ENCODE assay signal across 19 mouse cellular contexts in the genomic region with DNA sequence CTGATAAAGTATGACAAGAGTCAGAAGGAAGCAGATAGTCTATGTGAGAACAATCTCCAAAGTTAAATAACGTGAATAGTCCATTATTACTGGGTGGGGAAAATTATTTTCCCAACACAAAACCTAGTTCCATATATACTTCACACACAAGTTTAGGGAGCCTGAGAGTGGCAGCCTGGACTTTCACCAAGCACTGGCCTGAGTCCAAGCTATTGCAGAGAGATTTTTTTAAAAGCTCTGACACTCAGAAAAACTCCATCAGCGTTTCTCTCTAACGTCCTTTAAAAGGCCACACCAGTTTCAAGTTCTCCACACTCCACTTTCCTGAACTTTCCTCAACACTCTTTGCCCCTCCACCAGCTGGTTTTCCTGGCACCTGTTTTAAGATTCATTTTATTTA. TPM values are rescaled to one million over a fixed set of nuclear protein-coding genes. Genes with fewer than 3 reads are reported as not detected.
DNase-seq lines count a peak whose midpoint lies in the region; ATAC-seq and TF ChIP-seq lines count a peak whose summit lies in the region.
"Had no signal": no experiment of that assay in that cellular context is flagged by ENCODE, and none has a peak within 500 bp of the region (broad histone marks: within the 10 kb centered on the region; RNA-seq: fewer than 3 reads in every experiment).

No protein-coding gene starts in this region.

- peaks cover 28% of the 10 kb centered on the region for H3K36me3 ChIP-seq in heart, embryonic 16.5 days (ENCODE audit: control insufficient read depth, insufficient read depth)
- peaks cover 78% of the 10 kb centered on the region for H3K36me3 ChIP-seq in heart, embryonic 12.5 days
- H3K36me3 ChIP-seq in liver, adult 2 months (ENCODE audit: control insufficient read depth, insufficient read depth, low read length), result peaks cover 17% of the 10 kb centered on the region
- H3K36me3 ChIP-seq in liver, postnatal 0 days (replicated peaks; ENCODE audit: insufficient read depth, low read length), result peaks cover 39% of the 10 kb centered on the region
- H3K36me3 ChIP-seq in midbrain, embryonic 11.5 days (ENCODE audit: control insufficient read depth, insufficient read depth, low read length), result peaks cover 21% of the 10 kb centered on the region

- H3K4me1 ChIP-seq in heart, embryonic 16.5 days (ENCODE audit: control insufficient read depth, insufficient read depth, low read length), result no peaks in the 10 kb centered on the region
- H3K4me1 ChIP-seq in heart, embryonic 12.5 days (replicated peaks), result no peaks in the 10 kb centered on the region
- peaks cover 2% of the 10 kb centered on the region for H3K4me1 ChIP-seq in liver, adult 2 months (ENCODE audit: control insufficient read depth, insufficient read depth, low read length)
- H3K4me1 ChIP-seq in liver, postnatal 0 days (ENCODE audit: insufficient read depth), result no peaks in the 10 kb centered on the region
- H3K4me1 ChIP-seq in midbrain, embryonic 11.5 days (ENCODE audit: control insufficient read depth, insufficient read depth, low read length), result no peaks in the 10 kb centered on the region
- H3K4me1 ChIP-seq: forebrain, embryonic 12.5 days; hindbrain, embryonic 13.5 days; limb, embryonic 13.5 days; liver, embryonic 15.5 days; midbrain, embryonic 15.5 days had no signal

- no peak overlapping the region for H3K9ac ChIP-seq in heart, embryonic 16.5 days (ENCODE audit: low read length)
- no peak overlapping the region for H3K9ac ChIP-seq in heart, embryonic 12.5 days
- H3K9ac ChIP-seq in liver, adult 2 months (ENCODE audit: low read depth, low read length), result no peak overlapping the region
- no peak overlapping the region for H3K9ac ChIP-seq in liver, postnatal 0 days (replicated peaks)
- no peak overlapping the region for H3K9ac ChIP-seq in midbrain, embryonic 11.5 days (ENCODE audit: low read length)
- H3K9ac ChIP-seq: forebrain, embryonic 12.5 days; hindbrain, embryonic 13.5 days; limb, embryonic 13.5 days; liver, embryonic 15.5 days; midbrain, embryonic 15.5 days had no signal

- H3K4me2 ChIP-seq in heart, embryonic 16.5 days (ENCODE audit: low read depth, low read length), result no peak overlapping the region
- no peak overlapping the region for H3K4me2 ChIP-seq in heart, embryonic 12.5 days
- no peak overlapping the region for H3K4me2 ChIP-seq in liver, postnatal 0 days (ENCODE audit: low read depth, low read length)
- H3K4me2 ChIP-seq in midbrain, embryonic 11.5 days, result no peak overlapping the region
- H3K4me2 ChIP-seq: forebrain, embryonic 12.5 days; heart, embryonic 11.5 days; hindbrain, embryonic 13.5 days; limb, embryonic 13.5 days; liver, embryonic 15.5 days; midbrain, embryonic 15.5 days had no signal

- no peak for ATAC-seq in heart, embryonic 16.5 days (replicated peaks; ENCODE audit: extremely low read depth, insufficient read depth, low FRiP score)
- no peak for ATAC-seq in heart, embryonic 12.5 days (ENCODE audit: insufficient number of reproducible peaks, low FRiP score)
- no peak for ATAC-seq in liver, postnatal 0 days
- no peak for ATAC-seq in midbrain, embryonic 11.5 days (ENCODE audit: low FRiP score)
- ATAC-seq: intestine, embryonic 16.5 days; midbrain, embryonic 15.5 days had no signal

- TF ChIP-seq CTCF in liver, adult 2 months (IDR thresholded peaks at IDR 0.05; ENCODE audit: low read depth, low read length), result no peak
- TF ChIP-seq CTCF in liver, postnatal 0 days (IDR thresholded peaks at IDR 0.05; ENCODE audit: low read depth), result no peak

- peak; percentile 18 for DNase-seq in liver, adult 2 months (ENCODE audit: extremely low read depth, low read depth, low spot score)
- no peak for DNase-seq in liver, postnatal 0 days
- peak; percentile 54 for DNase-seq in adipocyte (ENCODE audit: low spot score)
- DNase-seq in kidney, adult 8-10 months, result peak; percentile 37 to 54
- DNase-seq in testis, postnatal 14 days (ENCODE audit: low spot score), result no peak
- no peak for DNase-seq in midbrain, embryonic 11.5 days (ENCODE audit: low spot score, missing footprints)
- DNase-seq: cerebellum, postnatal 36 days; gastrocnemius, postnatal 36 days; layer of hippocampus, adult 9-11 months; thymus, adult 18-20 months had no signal

- TF ChIP-seq EP300 in liver, postnatal 0 days (IDR thresholded peaks at IDR 0.05; ENCODE audit: low read depth), result no peak

- no peak for TF ChIP-seq POLR2A in liver, adult 2 months (IDR thresholded peaks at IDR 0.05; ENCODE audit: extremely low read depth, insufficient read depth, low read length)

- no peaks in the 10 kb centered on the region for H3K27me3 ChIP-seq in heart, embryonic 16.5 days (ENCODE audit: control insufficient read depth, insufficient read depth, low read length)
- H3K27me3 ChIP-seq in heart, embryonic 12.5 days (replicated peaks), result no peaks in the 10 kb centered on the region
- H3K27me3 ChIP-seq in liver, adult 2 months (ENCODE audit: control insufficient read depth, insufficient read depth, low read length), result no peaks in the 10 kb centered on the region
- H3K27me3 ChIP-seq in liver, postnatal 0 days (ENCODE audit: insufficient read depth, low read length), result no peaks in the 10 kb centered on the region
- no peaks in the 10 kb centered on the region for H3K27me3 ChIP-seq in midbrain, embryonic 11.5 days (ENCODE audit: control insufficient read depth, insufficient read depth, low read length)
- H3K27me3 ChIP-seq: forebrain, embryonic 12.5 days; hindbrain, embryonic 13.5 days; limb, embryonic 13.5 days; liver, embryonic 15.5 days; midbrain, embryonic 15.5 days had no signal

- 49% methylated on average over 3 of the region's 3 CpGs for WGBS in heart, embryonic 16.5 days
- WGBS in heart, embryonic 12.5 days, result 84% methylated on average over 3 of the region's 3 CpGs
- WGBS in liver, adult 2 months, result 36% methylated on average over 3 of the region's 3 CpGs
- 74% methylated on average over 3 of the region's 3 CpGs for WGBS in liver, postnatal 0 days (ENCODE audit: insufficient replicate concordance)
- WGBS in midbrain, embryonic 11.5 days, result 97% methylated on average over 3 of the region's 3 CpGs

- H3K4me3 ChIP-seq in heart, embryonic 16.5 days (ENCODE audit: low read length), result no peak overlapping the region
- H3K4me3 ChIP-seq in heart, embryonic 12.5 days, result no peak overlapping the region
- no peak overlapping the region for H3K4me3 ChIP-seq in liver, adult 2 months (ENCODE audit: insufficient read depth, low read depth, low read length)
- no peak overlapping the region for H3K4me3 ChIP-seq in liver, postnatal 0 days (ENCODE audit: low read depth, low read length)
- no peak overlapping the region for H3K4me3 ChIP-seq in midbrain, embryonic 11.5 days (ENCODE audit: low read depth, low read length)
- H3K4me3 ChIP-seq: forebrain, embryonic 12.5 days; hindbrain, embryonic 13.5 days; limb, embryonic 13.5 days; liver, embryonic 15.5 days; midbrain, embryonic 15.5 days had no signal

- no peaks in the 10 kb centered on the region for H3K9me3 ChIP-seq in heart, embryonic 16.5 days (replicated peaks; ENCODE audit: control insufficient read depth, low read length)
- no peaks in the 10 kb centered on the region for H3K9me3 ChIP-seq in heart, embryonic 12.5 days (replicated peaks)
- no peaks in the 10 kb centered on the region for H3K9me3 ChIP-seq in liver, postnatal 0 days (ENCODE audit: low read length)
- H3K9me3 ChIP-seq in midbrain, embryonic 11.5 days (ENCODE audit: control insufficient read depth, low read length), result no peaks in the 10 kb centered on the region
- H3K9me3 ChIP-seq: forebrain, embryonic 12.5 days; hindbrain, embryonic 13.5 days; limb, embryonic 13.5 days; liver, embryonic 15.5 days; midbrain, embryonic 15.5 days had no signal

- H3K27ac ChIP-seq in heart, embryonic 16.5 days (ENCODE audit: low read length), result 0 out of 2 replicates have a peak overlapping the region, but pooled peaks have one; percentile 7
- H3K27ac ChIP-seq in heart, embryonic 12.5 days (ENCODE audit: poor library complexity, severe bottlenecking), result no peak overlapping the region
- no peak overlapping the region for H3K27ac ChIP-seq in liver, adult 2 months (replicated peaks; ENCODE audit: insufficient read depth, low read depth, low read length)
- H3K27ac ChIP-seq in liver, postnatal 0 days (ENCODE audit: low read depth), result no peak overlapping the region
- H3K27ac ChIP-seq in midbrain, embryonic 11.5 days (ENCODE audit: low read depth, low read length), result no peak overlapping the region
- H3K27ac ChIP-seq: forebrain, embryonic 12.5 days; hindbrain, embryonic 13.5 days; limb, embryonic 13.5 days; liver, embryonic 15.5 days; midbrain, embryonic 15.5 days had no signal

- no peaks in the 10 kb centered on the region; the same call in 1 of the 2 replicates for H3K79me2 ChIP-seq in liver, adult 2 months (ENCODE audit: control insufficient read depth, insufficient read depth, low read length)

RNA-seq across cellular contexts. Expression of a gene that starts 43.6 kb away (rescaled TPM):
- 6.3 and 7.1 TPM in 2 replicates for polyA plus RNA-seq in heart, embryonic 16.5 days (2015; fragmentation: Nextera tagmentation; extraction: Ambion mirVana)
- polyA plus RNA-seq in heart, embryonic 12.5 days (2016; fragmentation: Nextera tagmentation; extraction: Ambion mirVana), result 6.8 and 7.9 TPM in 2 replicates
- total RNA-seq in liver, adult 2 months (2014; rRNA removed), result 5.4 and 5.9 TPM in 2 replicates
- 2.0 and 2.8 TPM in 2 replicates for polyA plus RNA-seq in liver, adult 2 months (2012; rRNA removed)
- polyA plus RNA-seq in liver, postnatal 0 days (2015; fragmentation: Nextera tagmentation; extraction: Ambion mirVana), result 3.9 and 4.4 TPM in 2 replicates
- polyA plus RNA-seq in midbrain, embryonic 11.5 days (2014; fragmentation: Nextera tagmentation; extraction: Ambion mirVana), result 13.8 and 16.3 TPM in 2 replicates

RNA-seq across cellular contexts. Expression of a gene that starts 44.0 kb away (rescaled TPM):
- 34.1 and 36.1 TPM in 2 replicates for polyA plus RNA-seq in heart, embryonic 16.5 days (2015; fragmentation: Nextera tagmentation; extraction: Ambion mirVana)
- 45.2 and 46.4 TPM in 2 replicates for polyA plus RNA-seq in heart, embryonic 12.5 days (2016; fragmentation: Nextera tagmentation; extraction: Ambion mirVana)
- 15.9 and 16.8 TPM in 2 replicates for total RNA-seq in liver, adult 2 months (2014; rRNA removed)
- polyA plus RNA-seq in liver, adult 2 months (2012; rRNA removed), result 19.1 and 20.2 TPM in 2 replicates
- 8.1 and 9.7 TPM in 2 replicates for polyA plus RNA-seq in liver, postnatal 0 days (2015; fragmentation: Nextera tagmentation; extraction: Ambion mirVana)
- 67.8 and 69.3 TPM in 2 replicates for polyA plus RNA-seq in midbrain, embryonic 11.5 days (2014; fragmentation: Nextera tagmentation; extraction: Ambion mirVana)

RNA-seq across cellular contexts. Expression of a gene that starts 56.7 kb away (rescaled TPM):
- polyA plus RNA-seq in heart, embryonic 16.5 days (2015; fragmentation: Nextera tagmentation; extraction: Ambion mirVana), result 34.5 and 42.4 TPM in 2 replicates
- polyA plus RNA-seq in heart, embryonic 12.5 days (2016; fragmentation: Nextera tagmentation; extraction: Ambion mirVana), result 69.8 and 78.4 TPM in 2 replicates
- 9.1 and 9.5 TPM in 2 replicates for total RNA-seq in liver, adult 2 months (2014; rRNA removed)
- polyA plus RNA-seq in liver, adult 2 months (2012; rRNA removed), result 5.7 and 6.8 TPM in 2 replicates
- 4.8 and 5.7 TPM in 2 replicates for polyA plus RNA-seq in liver, postnatal 0 days (2015; fragmentation: Nextera tagmentation; extraction: Ambion mirVana)
- polyA plus RNA-seq in midbrain, embryonic 11.5 days (2014; fragmentation: Nextera tagmentation; extraction: Ambion mirVana), result 132 and 138 TPM in 2 replicates

Comparison
In these comparisons a context has a peak if more than half of its experiments do, and no peak if none do; other contexts are left out.
1. DNase-seq: peak in liver, adult 2 months (single experiment), adipocyte (single experiment) and kidney, adult 8-10 months (2 of 2); none in liver, postnatal 0 days (single experiment), testis, postnatal 14 days (single experiment) and midbrain, embryonic 11.5 days (single experiment).